Mouse (Mus musculus): ENCODE results near the gene Nek3. TPM values are rescaled to one million over a fixed set of nuclear protein-coding genes. Genes with fewer than 3 reads are reported as not detected.
A peak's percentile ranks its signal among the peaks of the same experiment; 100 is the strongest.

Nek3 gene
- 5.7 and 6.0 TPM in 2 replicates for polyA plus RNA-seq (2015; fragmentation: Nextera tagmentation; extraction: Ambion mirVana)

GRCm38 (mm10) chr8:22166080-22166603 is at the start of gene Nek3:
TSS of gene Nek3 (minus strand) at chr8:22166435.
- no peaks in the 10 kb centered on the region for H3K9me3 ChIP-seq
- H3K4me3 ChIP-seq: peak within 1 kb of the TSS; percentile 55
- H3K4me1 ChIP-seq: peaks cover 11% of the 10 kb centered on the region
- no peaks in the 10 kb centered on the region for H3K27me3 ChIP-seq
- peak within 1 kb of the TSS; percentile 61 for H3K9ac ChIP-seq
- ATAC-seq (ENCODE audit: low FRiP score, low read depth): peak; percentile 99
- H3K27ac ChIP-seq: peak within 1 kb of the TSS; percentile 72
- 0% methylated on average over 38 of the region's 43 CpGs for WGBS
- H3K36me3 ChIP-seq: peaks cover 29% of the 10 kb centered on the region
- peak within 1 kb of the TSS; percentile 62 for H3K4me2 ChIP-seq (replicated peaks)

- Histone ChIP-seq H3K4me3 (no peak overlapping the region), H3K9me3 (no peaks in the 10 kb centered on the region), H3K27me3 (no peaks in the 10 kb centered on the region), H3K36me3 (peaks cover 78% of the 10 kb centered on the region), H3K9ac (no peak overlapping the region), H3K4me1 (no peaks in the 10 kb centered on the region), H3K4me2 (replicated peaks) (no peak overlapping the region), H3K27ac (no peak overlapping the region)
- no peak for ATAC-seq (ENCODE audit: low FRiP score, low read depth)
- 96% methylated on average over 10 of the region's 10 CpGs for WGBS
These were observed 48.6 kb upstream of the Nek3 start for GRCm38 (mm10) chr8:22214826-22215225.

- WGBS: 57% methylated on average over 5 of the region's 5 CpGs
- H3K27ac ChIP-seq: no peak overlapping the region
- H3K4me1 ChIP-seq: no peaks in the 10 kb centered on the region
- H3K27me3 ChIP-seq: no peaks in the 10 kb centered on the region
- no peak overlapping the region for H3K4me2 ChIP-seq (replicated peaks)
- peaks cover 63% of the 10 kb centered on the region for H3K36me3 ChIP-seq
- no peak overlapping the region for H3K4me3 ChIP-seq
- H3K9ac ChIP-seq: no peak overlapping the region
- no peaks in the 10 kb centered on the region for H3K9me3 ChIP-seq
- ATAC-seq (ENCODE audit: low FRiP score, low read depth): no peak
These were observed 42.8 kb upstream of the Nek3 start for GRCm38 (mm10) chr8:22209012-22209411.

- Histone ChIP-seq H3K36me3 (peaks cover 56% of the 10 kb centered on the region), H3K27me3 (no peaks in the 10 kb centered on the region), H3K4me1 (no peaks in the 10 kb centered on the region), H3K4me2 (replicated peaks) (no peak overlapping the region), H3K27ac (no peak overlapping the region), H3K9me3 (no peaks in the 10 kb centered on the region), H3K9ac (no peak overlapping the region), H3K4me3 (no peak overlapping the region)
- 77% methylated on average over 4 of the region's 4 CpGs for WGBS
- no peak for ATAC-seq (ENCODE audit: low FRiP score, low read depth)
These were observed 41.3 kb upstream of the Nek3 start for GRCm38 (mm10) chr8:22207535-22207934.

- Histone ChIP-seq H3K36me3 (peaks cover 38% of the 10 kb centered on the region), H3K27ac (no peak overlapping the region), H3K4me1 (peaks cover 4% of the 10 kb centered on the region), H3K9ac (no peak overlapping the region), H3K4me2 (replicated peaks) (no peak overlapping the region), H3K9me3 (no peaks in the 10 kb centered on the region), H3K4me3 (no peak overlapping the region), H3K27me3 (no peaks in the 10 kb centered on the region)
- ATAC-seq (ENCODE audit: low FRiP score, low read depth): no peak
- 96% methylated on average over 8 of the region's 8 CpGs for WGBS
These were observed 33.2 kb upstream of the Nek3 start for GRCm38 (mm10) chr8:22199481-22199880.

GRCm38 (mm10) chr8:22197914-22198313 is 31.7 kb upstream of the Nek3 start:
- Histone ChIP-seq H3K4me1 (peaks cover 10% of the 10 kb centered on the region), H3K9ac (no peak overlapping the region), H3K4me3 (no peak overlapping the region), H3K27me3 (no peaks in the 10 kb centered on the region), H3K36me3 (peaks cover 38% of the 10 kb centered on the region), H3K27ac (no peak overlapping the region), H3K9me3 (no peaks in the 10 kb centered on the region), H3K4me2 (replicated peaks) (no peak overlapping the region)
- ATAC-seq (ENCODE audit: low FRiP score, low read depth): no peak
- WGBS: 92% methylated on average over 6 of the region's 6 CpGs

GRCm38 (mm10) chr8:22193432-22194010 is 27.3 kb upstream of the Nek3 start:
- H3K9me3 ChIP-seq: no peaks in the 10 kb centered on the region
- H3K4me3 ChIP-seq: peak overlapping the region; percentile 79
- WGBS: 12% methylated on average over 12 of the region's 12 CpGs
- no peaks in the 10 kb centered on the region for H3K27me3 ChIP-seq
- H3K27ac ChIP-seq: peak overlapping the region; percentile 98
- peak overlapping the region; percentile 94 for H3K9ac ChIP-seq
- peaks cover 10% of the 10 kb centered on the region for H3K4me1 ChIP-seq
- peak overlapping the region; percentile 71 for H3K4me2 ChIP-seq (replicated peaks)
- peaks cover 6% of the 10 kb centered on the region; the same call in 1 of the 2 replicates for H3K36me3 ChIP-seq
- no peak for ATAC-seq (ENCODE audit: low FRiP score, low read depth)

- peaks cover 4% of the 10 kb centered on the region; the same call in 1 of the 2 replicates for H3K36me3 ChIP-seq
- peak within 1 kb of the TSS; percentile 79 for H3K4me3 ChIP-seq
- H3K27ac ChIP-seq: peak within 1 kb of the TSS; percentile 98
- H3K9me3 ChIP-seq: no peaks in the 10 kb centered on the region
- peaks cover 10% of the 10 kb centered on the region for H3K4me1 ChIP-seq
- ATAC-seq (ENCODE audit: low FRiP score, low read depth): peak; percentile 92
- H3K9ac ChIP-seq: peak within 1 kb of the TSS; percentile 94
- WGBS: 0% methylated on average over 72 of the region's 73 CpGs
- H3K4me2 ChIP-seq (replicated peaks): peak within 1 kb of the TSS; percentile 71
- H3K27me3 ChIP-seq: no peaks in the 10 kb centered on the region
These were observed 26.6 kb upstream of the Nek3 start, which contains the start of gene Vps36 for GRCm38 (mm10) chr8:22192660-22193431. TSS of gene Vps36 (plus strand) at chr8:22192809.

GRCm38 (mm10) chr8:22185431-22186397 is 19.5 kb upstream of the Nek3 start, which contains the start of gene Ckap2:
TSS of gene Ckap2 (minus strand) at chr8:22185819.
- Histone ChIP-seq H3K4me2 (replicated peaks) (peak within 1 kb of the TSS; percentile 71), H3K4me1 (peaks cover 13% of the 10 kb centered on the region), H3K9ac (peak within 1 kb of the TSS; percentile 73), H3K4me3 (peak within 1 kb of the TSS; percentile 57), H3K27me3 (no peaks in the 10 kb centered on the region), H3K9me3 (no peaks in the 10 kb centered on the region), H3K36me3 (no peaks in the 10 kb centered on the region), H3K27ac (peak within 1 kb of the TSS; percentile 76; the same call in 1 of the 2 replicates)
- WGBS: 3% methylated on average over 63 of the region's 63 CpGs
- peak; percentile 97 for ATAC-seq (ENCODE audit: low FRiP score, low read depth)

- 1% methylated on average over 3 of the region's 3 CpGs for WGBS
- H3K27me3 ChIP-seq: no peaks in the 10 kb centered on the region
- H3K4me2 ChIP-seq (replicated peaks): peak overlapping the region; percentile 71
- peak; percentile 35 for ATAC-seq (ENCODE audit: low FRiP score, low read depth)
- no peak overlapping the region for H3K27ac ChIP-seq
- peak overlapping the region; percentile 73 for H3K9ac ChIP-seq
- no peaks in the 10 kb centered on the region for H3K9me3 ChIP-seq
- H3K4me1 ChIP-seq: peaks cover 20% of the 10 kb centered on the region
- H3K4me3 ChIP-seq: peak overlapping the region; percentile 57
- no peaks in the 10 kb centered on the region for H3K36me3 ChIP-seq
These were observed 18.6 kb upstream of the Nek3 start for GRCm38 (mm10) chr8:22184884-22185283.

GRCm38 (mm10) chr8:22175966-22176365 is 9.7 kb upstream of the Nek3 start:
- H3K4me1 ChIP-seq: peaks cover 8% of the 10 kb centered on the region; the same call in 1 of the 2 replicates
- H3K36me3 ChIP-seq: peaks cover 50% of the 10 kb centered on the region
- peaks cover 5% of the 10 kb centered on the region; the same call in 1 of the 2 replicates for H3K9me3 ChIP-seq
- ATAC-seq (ENCODE audit: low FRiP score, low read depth): no peak
- H3K27me3 ChIP-seq: no peaks in the 10 kb centered on the region
- no peak overlapping the region for H3K4me3 ChIP-seq
- 97% methylated on average over 7 of the region's 7 CpGs for WGBS
- H3K9ac ChIP-seq: no peak overlapping the region
- H3K4me2 ChIP-seq (replicated peaks): no peak overlapping the region
- no peak overlapping the region for H3K27ac ChIP-seq
